Mouse (Mus musculus) embryonic facial prominence, embryonic 14.5 days (tissue): ENCODE data around the gene Prickle2. TPM values are rescaled to one million over a fixed set of nuclear protein-coding genes. Genes with fewer than 3 reads are reported as not detected.

ENCODE experiments used
- ATAC-seq: fragments of 200-750 bp; cut with Nextera tagmentation; 2 replicates; pipeline ENCODE4 v1.8.0; 2017; ENCODE audit warnings: low read depth, moderate number of reproducible peaks, moderate TSS enrichment
- DNase-seq: peaks from one replicate; pipeline ENCODE4 v3.0.0-alpha.2; 2015; ENCODE audit warnings: low spot score
- H3K27ac ChIP-seq: fragments of 300-500 bp; sonication (generic); replicated peaks from 2 replicates; pipeline ENCODE4 v1.5.1; 2014; ENCODE audit warnings: low read depth, mild to moderate bottlenecking, low read length, moderate library complexity
- H3K27me3 ChIP-seq: fragments of 300-500 bp; sonication (generic); replicated peaks from 2 replicates; pipeline ENCODE4 v1.6.1; 2014; ENCODE audit warnings: low read length; ENCODE audit not compliant: control insufficient read depth, insufficient read depth
- H3K36me3 ChIP-seq: fragments of 300-500 bp; sonication (generic); 2 replicates; pipeline ENCODE4 v1.6.1; 2014; ENCODE audit warnings: low read length, mixed read lengths; ENCODE audit not compliant: control insufficient read depth, insufficient read depth
- H3K4me1 ChIP-seq: fragments of 300-500 bp; sonication (generic); 2 replicates; pipeline ENCODE4 v1.6.1; 2014; ENCODE audit warnings: antibody characterized with exemption, low read length; ENCODE audit not compliant: control insufficient read depth, insufficient read depth
- H3K4me2 ChIP-seq: fragments of 300-500 bp; sonication (generic); 2 replicates; pipeline ENCODE4 v1.6.1; 2014; ENCODE audit warnings: low read depth, mild to moderate bottlenecking, low read length, moderate library complexity, mixed read lengths
- H3K4me3 ChIP-seq: fragments of 300-500 bp; sonication (generic); 2 replicates; pipeline ENCODE4 v1.5.1; 2014; ENCODE audit warnings: low read depth, mild to moderate bottlenecking, low read length
- H3K9ac ChIP-seq: fragments of 300-500 bp; sonication (generic); 2 replicates; pipeline ENCODE4 v1.6.1; 2014; ENCODE audit warnings: low read depth, mild to moderate bottlenecking, low read length, moderate library complexity, mixed read lengths
- H3K9me3 ChIP-seq: fragments of 300-500 bp; sonication (generic); 2 replicates; pipeline ENCODE4 v1.6.1; 2016; ENCODE audit warnings: low read length; ENCODE audit not compliant: control insufficient read depth
- WGBS: fragments of 180-500 bp; shearing (Covaris S2); extraction: QIAGEN DNeasy Blood & Tissue Kit; methylation state at CpG from one replicate; pipeline ENCODE4 v1.1.7; 2014; 5-methylcytosine and 5-hydroxymethylcytosine counted together
- polyA plus RNA-seq: library from polyadenylated mRNA; unstranded; fragments of >200 nt; fragmentation: Nextera tagmentation; extraction: Ambion mirVana; gene quantifications from 2 replicates; pipeline ENCODE4 v1.2.1, GENCODE M21; 2014

The Prickle2 gene
- polyA plus RNA-seq, 1 experiment from 2014 or later = 7.0 TPM

DNA sequence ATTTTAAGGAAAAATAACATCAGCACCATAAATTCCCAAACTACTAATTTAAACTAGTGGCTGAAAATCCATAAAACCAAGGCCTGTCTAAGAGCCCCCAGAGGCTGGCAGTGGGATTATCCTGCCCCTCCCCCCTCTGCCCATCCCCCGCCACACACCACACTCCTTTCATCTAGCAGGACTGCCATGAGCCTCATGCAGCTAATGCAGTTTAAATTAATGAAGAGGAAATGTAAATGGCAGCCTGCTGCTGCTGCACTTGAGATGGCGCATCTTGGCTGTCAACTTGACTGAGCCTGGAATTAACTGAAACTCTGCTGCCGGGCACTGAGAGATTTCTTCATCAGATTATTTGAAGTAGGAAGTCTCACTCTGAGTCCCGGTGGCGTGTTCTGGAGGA, 298.7 kb downstream of the Prickle2 start:
- H3K9ac ChIP-seq = no peak overlapping the region
- no peak overlapping the region for H3K27ac ChIP-seq
- H3K36me3 ChIP-seq = peaks cover 31% of the 10 kb centered on the region
- 73% methylated on average over 5 of the region's 5 CpGs for WGBS
- H3K9me3 ChIP-seq = no peaks in the 10 kb centered on the region
- no peak overlapping the region for H3K4me3 ChIP-seq
- ATAC-seq (no peak), DNase-seq (no peak)
- no peak overlapping the region for H3K4me2 ChIP-seq
- H3K27me3 ChIP-seq = no peaks in the 10 kb centered on the region
- H3K4me1 ChIP-seq = no peaks in the 10 kb centered on the region

DNA sequence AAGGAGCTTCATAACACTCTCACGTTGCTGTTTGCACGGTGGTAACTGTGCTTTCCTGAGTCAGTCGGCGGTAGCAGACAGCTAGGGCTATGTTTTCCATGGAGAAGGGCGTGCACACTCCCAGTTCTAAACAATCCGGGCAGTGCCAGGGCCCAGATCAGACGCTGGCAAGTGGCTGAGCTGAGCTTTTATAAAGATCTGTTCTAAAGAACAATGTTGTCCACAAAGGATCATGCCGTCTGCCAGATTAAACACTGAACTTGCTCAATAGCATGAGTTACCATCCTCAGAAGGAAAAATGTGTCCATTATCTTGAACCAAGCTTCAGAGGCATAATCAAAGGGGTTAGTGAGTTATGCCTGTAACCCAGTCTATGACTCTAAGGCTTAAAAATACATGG, 300.4 kb downstream of the Prickle2 start:
- Histone ChIP-seq H3K9me3 (no peaks in the 10 kb centered on the region), H3K27me3 (no peaks in the 10 kb centered on the region), H3K9ac (no peak overlapping the region), H3K4me3 (no peak overlapping the region), H3K36me3 (peaks cover 21% of the 10 kb centered on the region), H3K4me1 (no peaks in the 10 kb centered on the region), H3K27ac (no peak overlapping the region), H3K4me2 (no peak overlapping the region)
- DNase-seq (no peak), ATAC-seq (no peak)
- 72% methylated on average over 8 of the region's 8 CpGs for WGBS

DNA sequence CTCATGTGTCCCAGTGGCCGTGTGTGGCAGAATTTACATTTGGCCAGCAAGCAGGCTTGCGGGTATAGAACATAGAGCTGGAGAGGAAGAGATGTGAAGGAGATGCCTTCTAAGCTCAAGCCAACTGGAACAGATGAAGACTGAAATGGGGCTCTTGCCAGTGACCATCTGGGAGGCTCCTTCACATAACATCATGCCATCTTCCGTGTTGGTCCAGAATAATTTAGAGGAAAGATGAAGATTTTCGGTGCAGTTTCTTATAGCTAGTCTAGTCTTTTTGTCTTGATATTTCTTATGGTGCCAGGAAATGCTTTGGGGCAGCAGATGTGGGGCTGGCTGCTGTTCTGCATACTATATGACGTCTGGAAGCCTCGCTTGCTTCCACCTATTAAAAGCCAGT, 308.1 kb downstream of the Prickle2 start:
- Histone ChIP-seq H3K4me3 (no peak overlapping the region), H3K36me3 (no peaks in the 10 kb centered on the region), H3K9ac (no peak overlapping the region), H3K4me2 (no peak overlapping the region), H3K4me1 (no peaks in the 10 kb centered on the region), H3K9me3 (no peaks in the 10 kb centered on the region), H3K27ac (no peak overlapping the region), H3K27me3 (no peaks in the 10 kb centered on the region)
- ATAC-seq (no peak), DNase-seq (no peak)
- WGBS = 90% methylated on average over 6 of the region's 6 CpGs

DNA sequence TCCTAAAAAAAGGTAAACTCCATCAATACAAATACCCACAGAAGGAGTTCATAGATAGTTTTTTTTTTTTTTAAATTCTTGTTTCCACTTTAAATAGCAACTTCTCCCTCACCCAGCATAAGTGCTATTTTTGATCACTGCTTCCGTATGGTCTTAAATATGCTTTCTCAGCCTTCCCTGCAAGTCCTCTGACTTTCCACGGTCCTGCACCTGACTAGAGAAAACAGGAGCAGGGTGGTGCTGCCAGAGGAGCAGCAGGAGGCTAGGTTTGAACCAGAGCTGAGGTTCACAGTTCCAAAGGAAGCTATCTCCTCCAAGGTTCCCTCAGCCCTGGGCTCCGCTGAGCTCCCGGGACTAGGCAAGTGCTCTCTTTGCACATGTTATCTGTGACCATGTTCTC, 310.4 kb downstream of the Prickle2 start:
- 81% methylated on average over 4 of the region's 4 CpGs for WGBS
- H3K4me3 ChIP-seq = no peak overlapping the region
- H3K4me2 ChIP-seq = no peak overlapping the region
- H3K9ac ChIP-seq = no peak overlapping the region
- no peaks in the 10 kb centered on the region for H3K36me3 ChIP-seq
- no peak overlapping the region for H3K27ac ChIP-seq
- DNase-seq (no peak), ATAC-seq (no peak)
- no peaks in the 10 kb centered on the region for H3K4me1 ChIP-seq
- no peaks in the 10 kb centered on the region for H3K27me3 ChIP-seq
- no peaks in the 10 kb centered on the region for H3K9me3 ChIP-seq

GRCm38 (mm10) chr6:92395143-92395542, 310.8 kb downstream of the Prickle2 start:
- ATAC-seq = no peak
- no peak overlapping the region for H3K27ac ChIP-seq
- no peaks in the 10 kb centered on the region for H3K27me3 ChIP-seq

GRCm38 (mm10) chr6:92394628-92395027, 311.3 kb downstream of the Prickle2 start:
- H3K9ac ChIP-seq = no peak overlapping the region
- DNase-seq (no peak), ATAC-seq (no peak)
- WGBS = 83% methylated on average over 5 of the region's 5 CpGs
- H3K4me3 ChIP-seq = no peak overlapping the region
- no peaks in the 10 kb centered on the region for H3K4me1 ChIP-seq
- no peaks in the 10 kb centered on the region for H3K27me3 ChIP-seq
- H3K4me2 ChIP-seq = no peak overlapping the region
- H3K27ac ChIP-seq = no peak overlapping the region
- no peaks in the 10 kb centered on the region for H3K36me3 ChIP-seq
- H3K9me3 ChIP-seq = no peaks in the 10 kb centered on the region

More at GRCm38 (mm10) chr6:92395143-92395542, 310.8 kb downstream of the Prickle2 start:
- no peak overlapping the region for H3K4me3 ChIP-seq
- no peak overlapping the region for H3K4me2 ChIP-seq
- H3K9me3 ChIP-seq = no peaks in the 10 kb centered on the region
- 71% methylated on average over 1 of the region's 1 CpGs for WGBS
- no peak overlapping the region for H3K9ac ChIP-seq
- H3K36me3 ChIP-seq = no peaks in the 10 kb centered on the region
- DNase-seq = no peak
- no peaks in the 10 kb centered on the region for H3K4me1 ChIP-seq

- H3K36me3 ChIP-seq = no peaks in the 10 kb centered on the region
- ATAC-seq (no peak), DNase-seq (no peak)
- no peak overlapping the region for H3K4me2 ChIP-seq
- H3K27ac ChIP-seq = no peak overlapping the region
- 73% methylated on average over 4 of the region's 4 CpGs for WGBS
- no peak overlapping the region for H3K4me3 ChIP-seq
- no peaks in the 10 kb centered on the region for H3K9me3 ChIP-seq
- H3K9ac ChIP-seq = no peak overlapping the region
- H3K27me3 ChIP-seq = no peaks in the 10 kb centered on the region
- no peaks in the 10 kb centered on the region for H3K4me1 ChIP-seq
These were observed 315.6 kb downstream of the Prickle2 start for GRCm38 (mm10) chr6:92390321-92390720.

DNA sequence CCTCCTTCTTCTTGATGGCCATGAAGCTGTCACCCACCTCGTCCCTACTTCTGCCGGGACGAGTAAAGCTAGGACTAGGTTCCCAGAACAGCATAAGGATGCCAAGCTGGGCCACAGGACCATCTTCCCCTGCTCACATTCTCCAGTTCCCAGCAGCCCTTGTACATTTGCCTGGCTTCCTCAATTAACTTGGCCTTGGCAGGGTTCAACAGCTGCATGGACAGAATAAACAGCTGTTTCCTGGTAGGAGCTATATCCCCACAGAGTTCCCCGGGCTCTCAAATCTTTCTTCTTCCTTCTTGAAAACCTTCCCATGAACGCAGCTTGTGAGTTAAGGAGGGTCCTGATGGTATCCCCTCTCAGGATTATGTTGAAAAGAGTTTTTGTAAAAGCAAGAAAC, 317.3 kb downstream of the Prickle2 start:
- Histone ChIP-seq H3K27ac (no peak overlapping the region), H3K9ac (no peak overlapping the region), H3K4me2 (no peak overlapping the region), H3K36me3 (no peaks in the 10 kb centered on the region), H3K27me3 (no peaks in the 10 kb centered on the region), H3K4me1 (no peaks in the 10 kb centered on the region), H3K4me3 (no peak overlapping the region), H3K9me3 (no peaks in the 10 kb centered on the region)
- no peak for ATAC-seq
- 75% methylated on average over 5 of the region's 5 CpGs for WGBS
- no peak for DNase-seq

DNA sequence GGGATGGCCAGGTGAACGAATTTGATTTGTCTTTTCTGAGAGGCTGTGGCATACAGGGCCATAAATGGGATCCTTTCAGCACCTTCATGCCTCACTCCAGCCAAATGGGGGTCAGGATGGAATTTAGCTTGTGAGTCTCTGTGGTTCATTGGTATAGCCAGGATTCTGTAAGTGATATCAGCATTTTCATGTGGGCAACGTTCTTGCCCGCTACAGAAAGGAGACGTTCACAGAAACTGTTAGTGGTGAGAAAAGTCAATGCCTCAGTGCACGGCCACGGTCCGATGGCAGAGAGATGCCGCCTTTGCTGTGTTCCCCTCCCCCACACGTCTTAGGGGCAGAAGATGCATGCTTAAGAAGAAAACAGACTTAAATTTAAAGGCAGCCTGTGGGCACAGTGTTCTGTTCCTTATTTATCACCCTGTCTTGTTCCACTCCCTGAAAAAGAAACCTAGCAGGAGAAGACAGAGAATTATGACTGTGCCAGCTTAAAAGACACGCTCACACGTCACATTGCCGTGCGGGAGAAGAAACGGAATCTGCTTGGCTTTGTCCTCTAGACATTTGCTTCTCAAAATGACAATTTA, 322.7 kb downstream of the Prickle2 start:
- ATAC-seq = no peak
- DNase-seq = no peak
- H3K4me2 ChIP-seq = no peak overlapping the region
- H3K9ac ChIP-seq = no peak overlapping the region
- H3K36me3 ChIP-seq = 0 out of 2 replicates have a peak, but pooled peaks cover 3% of the 10 kb centered on the region
- peaks cover 4% of the 10 kb centered on the region; the same call in 1 of the 2 replicates for H3K4me1 ChIP-seq
- no peak overlapping the region for H3K27ac ChIP-seq
- no peaks in the 10 kb centered on the region for H3K27me3 ChIP-seq
- H3K9me3 ChIP-seq = no peaks in the 10 kb centered on the region
- no peak overlapping the region for H3K4me3 ChIP-seq
- 55% methylated on average over 14 of the region's 14 CpGs for WGBS
